In genomic region chr15:95757169-95757568, GRCm38 (mm10) we compare ENCODE assay signal across 8 mouse cellular contexts. TPM values are rescaled to one million over a fixed set of nuclear protein-coding genes. Genes with fewer than 3 reads are reported as not detected.
A peak's percentile ranks its signal among the peaks of the same experiment; 100 is the strongest.
DNase-seq lines count a peak whose midpoint lies in the region; ATAC-seq and TF ChIP-seq lines count a peak whose summit lies in the region.

No protein-coding gene starts in this region.

- WGBS in intestine, postnatal 0 days: 25% methylated on average over 10 of the region's 10 CpGs

- H3K36me3 ChIP-seq in C2C12 (ENCODE audit: control insufficient read depth, insufficient read depth): no peaks in the 10 kb centered on the region
- H3K36me3 ChIP-seq in intestine, postnatal 0 days (ENCODE audit: control insufficient read depth, insufficient read depth): no peaks in the 10 kb centered on the region

- H3K4me2 ChIP-seq in intestine, postnatal 0 days (replicated peaks; ENCODE audit: low read depth): no peak overlapping the region

- 0 out of 2 replicates have a peak, but pooled peaks have one; percentile 32 for ATAC-seq in intestine, postnatal 0 days

- no peaks in the 10 kb centered on the region for H3K9me3 ChIP-seq in intestine, postnatal 0 days (ENCODE audit: control insufficient read depth)

- TF ChIP-seq CTCF in C2C12 (IDR thresholded peaks at IDR 0.05; ENCODE audit: control insufficient read depth, insufficient read depth, insufficient read length): no peak
- TF ChIP-seq CTCF in intestine, postnatal 0 days (IDR thresholded peaks at IDR 0.05; ENCODE audit: low read depth): no peak
- TF ChIP-seq CTCF in left cerebral cortex, adult 2 months (IDR thresholded peaks at IDR 0.05): no peak

- H3K4me1 ChIP-seq in intestine, postnatal 0 days (replicated peaks; ENCODE audit: control insufficient read depth, insufficient read depth, low read length): no peaks in the 10 kb centered on the region

- no peak overlapping the region for H3K4me3 ChIP-seq in C2C12 (ENCODE audit: insufficient read depth, poor library complexity, severe bottlenecking)
- H3K4me3 ChIP-seq in intestine, postnatal 0 days (ENCODE audit: low read depth, low read length): no peak overlapping the region
- H3K4me3 ChIP-seq in left cerebral cortex, adult 2 months: no peak overlapping the region

- no peaks in the 10 kb centered on the region for H3K79me2 ChIP-seq in C2C12 (ENCODE audit: control insufficient read depth, insufficient read depth)

- H3ac ChIP-seq in C2C12 (ENCODE audit: control insufficient read depth, insufficient read length, low read depth): peak overlapping the region; percentile 4

- no peak overlapping the region for H3K27ac ChIP-seq in intestine, postnatal 0 days (ENCODE audit: low read depth, low read length)
- H3K27ac ChIP-seq in left cerebral cortex, adult 2 months: no peak overlapping the region

- no peaks in the 10 kb centered on the region for H3K27me3 ChIP-seq in C2C12 (ENCODE audit: control insufficient read depth, insufficient read depth, insufficient read length)
- H3K27me3 ChIP-seq in intestine, postnatal 0 days (replicated peaks; ENCODE audit: control insufficient read depth, insufficient read depth, low read length): no peaks in the 10 kb centered on the region

- no peak overlapping the region for H3K9ac ChIP-seq in intestine, postnatal 0 days (ENCODE audit: low read depth, low read length)

- H3K79me3 ChIP-seq in C2C12 (ENCODE audit: low read depth): no peaks in the 10 kb centered on the region

- peak; percentile 16 for DNase-seq in adrenal gland, adult 2 months
- DNase-seq in adrenal gland, adult 18-20 months (ENCODE audit: low spot score in 2 of 2): no peak
- DNase-seq in frontal cortex, postnatal 10 days (ENCODE audit: low spot score in 2 of 2): peak; percentile 71
- peak; percentile 54 to 68 for DNase-seq in left cerebral cortex, adult 2 months (ENCODE audit: extremely low spot score in 1 of 2, low spot score in 2 of 2)
- DNase-seq in ovary, postnatal 10 days (ENCODE audit: low spot score): peak; percentile 44
- DNase-seq in spleen, postnatal 14 days (ENCODE audit: low spot score in 2 of 2): no peak

- intact Hi-C loops in left cerebral cortex, adult 2 months (cut with DNase I): no loop called here

TF ChIP-seq in C2C12, 6 proteins besides CTCF, POLR2A, EP300 and RAD21:
- TF ChIP-seq FOSL1 (IDR thresholded peaks at IDR 0.05; ENCODE audit: insufficient read depth, low read length, poor library complexity, severe bottlenecking): no peak
- TF ChIP-seq MYOG (IDR thresholded peaks at IDR 0.05; ENCODE audit: control insufficient read depth, extremely low read depth, insufficient read length): no peak
- TF ChIP-seq USF1 (IDR thresholded peaks at IDR 0.05; ENCODE audit: low read depth): no peak
- TF ChIP-seq MAX (IDR thresholded peaks at IDR 0.05): peak; percentile 56
- TF ChIP-seq MYOD1 (IDR thresholded peaks at IDR 0.05; ENCODE audit: control insufficient read depth, insufficient read length, low read depth): peak; percentile 100
- no peak for TF ChIP-seq CEBPB (IDR thresholded peaks at IDR 0.05; ENCODE audit: low read depth)

RNA-seq across cellular contexts. Expression of gene Ano6, which starts 33.5 kb away (rescaled TPM):
- 10 to 100 TPM; 69.6 to 90.3 TPM for total RNA-seq in adrenal gland, adult 2 months (2021)
- polyA plus RNA-seq in adrenal gland, adult 2 months (2012; rRNA removed): 20.6 and 28.6 TPM in 2 replicates
- 10 to 100 TPM; 56.5 to 64.2 TPM for total RNA-seq in adrenal gland, adult 18-20 months (2021)
- polyA plus RNA-seq in C2C12 (2012; fragmentation: generic; extraction: Trizol): 73.2 TPM
- 23.9 and 30.5 TPM in 2 replicates for polyA plus RNA-seq in intestine, postnatal 0 days (2015; fragmentation: Nextera tagmentation; extraction: Ambion mirVana)
- 10 to 100 TPM; 22.6 to 24.7 TPM for total RNA-seq in left cerebral cortex, adult 2 months (2021)

Comparison
In these comparisons a context has a peak if more than half of its experiments do, and no peak if none do; other contexts are left out.
1. DNase-seq: peak in adrenal gland, adult 2 months (single experiment), frontal cortex, postnatal 10 days (2 of 2), left cerebral cortex, adult 2 months (2 of 2) and ovary, postnatal 10 days (single experiment); none in adrenal gland, adult 18-20 months (0 of 2) and spleen, postnatal 14 days (0 of 2).